Mouse (Mus musculus) heart, postnatal 0 days (tissue): ENCODE results near the gene Chsy1. TPM values are rescaled to one million over a fixed set of nuclear protein-coding genes. Genes with fewer than 3 reads are reported as not detected.

Experiments
- ATAC-seq: fragments of 200-750 bp; cut with Nextera tagmentation; 2 replicates; pipeline ENCODE4 v1.8.0; 2017; ENCODE audit warnings: low read depth, moderate number of reproducible peaks, moderate library complexity; ENCODE audit not compliant: insufficient read depth
- DNase-seq: peaks from one replicate; pipeline ENCODE4 v3.0.0-alpha.2; 2016; ENCODE audit warnings: low spot score
- H3K27ac ChIP-seq: fragments of 300-500 bp; sonication (generic); 2 replicates; pipeline ENCODE4 v1.5.1; 2014; ENCODE audit warnings: low read depth, mild to moderate bottlenecking
- H3K27me3 ChIP-seq: fragments of 300-500 bp; sonication (generic); 2 replicates; pipeline ENCODE4 v1.6.1; 2014; ENCODE audit warnings: low read length, mixed read lengths; ENCODE audit not compliant: control insufficient read depth, insufficient read depth
- H3K36me3 ChIP-seq: fragments of 300-500 bp; sonication (generic); replicated peaks from 2 replicates; pipeline ENCODE4 v1.6.1; 2014; ENCODE audit warnings: low read length, mixed read lengths; ENCODE audit not compliant: control insufficient read depth, insufficient read depth
- H3K4me1 ChIP-seq: fragments of 300-500 bp; sonication (generic); 2 replicates; pipeline ENCODE4 v1.6.1; 2014; ENCODE audit warnings: antibody characterized with exemption; ENCODE audit not compliant: control insufficient read depth, insufficient read depth
- H3K4me2 ChIP-seq: fragments of 300-500 bp; sonication (generic); 2 replicates; pipeline ENCODE4 v1.6.1; 2014; ENCODE audit warnings: low read depth, mild to moderate bottlenecking, low read length, moderate library complexity
- H3K4me3 ChIP-seq: fragments of 300-500 bp; sonication (generic); 2 replicates; pipeline ENCODE4 v1.5.1; 2014; ENCODE audit warnings: low read depth, low read length
- H3K9ac ChIP-seq: fragments of 300-500 bp; sonication (generic); replicated peaks from 2 replicates; pipeline ENCODE4 v1.6.1; 2014; ENCODE audit warnings: low read depth, low read length, mixed read lengths
- H3K9me3 ChIP-seq: fragments of 300-500 bp; sonication (generic); replicated peaks from 2 replicates; pipeline ENCODE4 v1.6.1; 2016; ENCODE audit warnings: low read length; ENCODE audit not compliant: control insufficient read depth
- CTCF ChIP-seq: IDR thresholded peaks from 2 replicates; pipeline ENCODE4 v1.5.1; 2016; ENCODE audit warnings: antibody characterized with exemption, control low read depth, low read depth
- EP300 ChIP-seq: IDR thresholded peaks from 2 replicates; pipeline ENCODE4 v1.6.1; 2016; ENCODE audit warnings: antibody characterized with exemption, low read depth
- WGBS: fragments of 180-500 bp; shearing (Covaris S2); extraction: QIAGEN DNeasy Blood & Tissue Kit; methylation state at CpG from one replicate; pipeline ENCODE4 v1.1.7; 2014; 5-methylcytosine and 5-hydroxymethylcytosine counted together
- polyA plus RNA-seq: library from polyadenylated mRNA; unstranded; fragments of >200 nt; fragmentation: Nextera tagmentation; extraction: Ambion mirVana; gene quantifications from 2 replicates; pipeline ENCODE4 v1.2.1, GENCODE M21; 2015
- total RNA-seq: library from RNA; depleted of rRNA; stranded (reverse); fragments of >200 nt; gene quantifications from 2 replicates; pipeline ENCODE4 v1.2.3, GENCODE M21; 2014; ENCODE audit warnings: low replicate concordance

Gene Chsy1
- total and polyA plus RNA-seq, 2 experiments from 2014 or later, result 9.6 to 43.4 TPM

DNA sequence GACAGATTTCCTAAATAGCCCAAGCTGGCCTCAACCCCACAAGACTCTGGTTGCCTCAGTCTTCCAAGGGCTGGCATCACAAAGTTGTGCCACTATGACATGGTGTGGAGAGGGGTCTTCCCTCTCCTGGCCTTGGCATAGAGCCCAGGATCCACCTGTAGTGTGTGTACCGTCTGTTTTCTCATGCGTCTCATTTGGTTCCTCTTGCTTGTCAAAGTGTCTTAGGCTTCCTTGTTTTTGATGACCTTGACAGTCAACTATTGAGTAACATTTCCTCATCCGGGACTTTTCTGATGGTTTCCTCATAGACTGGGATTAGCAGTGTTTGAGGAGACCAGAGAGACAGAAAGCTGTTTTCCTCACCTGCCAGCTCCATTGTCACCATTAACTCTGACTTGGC lies 30.8 kb downstream of the Chsy1 start:
- Histone ChIP-seq H3K36me3 (no peaks in the 10 kb centered on the region), H3K4me3 (no peak overlapping the region), H3K9ac (no peak overlapping the region), H3K27me3 (no peaks in the 10 kb centered on the region), H3K4me2 (no peak overlapping the region), H3K9me3 (no peaks in the 10 kb centered on the region), H3K4me1 (peaks cover 19% of the 10 kb centered on the region; the same call in 1 of the 2 replicates), H3K27ac (no peak overlapping the region)
- 54% methylated on average over 3 of the region's 3 CpGs for WGBS
- no peak for ATAC-seq
- TF ChIP-seq EP300, result no peak
- no peak for TF ChIP-seq CTCF
- DNase-seq, result no peak

DNA sequence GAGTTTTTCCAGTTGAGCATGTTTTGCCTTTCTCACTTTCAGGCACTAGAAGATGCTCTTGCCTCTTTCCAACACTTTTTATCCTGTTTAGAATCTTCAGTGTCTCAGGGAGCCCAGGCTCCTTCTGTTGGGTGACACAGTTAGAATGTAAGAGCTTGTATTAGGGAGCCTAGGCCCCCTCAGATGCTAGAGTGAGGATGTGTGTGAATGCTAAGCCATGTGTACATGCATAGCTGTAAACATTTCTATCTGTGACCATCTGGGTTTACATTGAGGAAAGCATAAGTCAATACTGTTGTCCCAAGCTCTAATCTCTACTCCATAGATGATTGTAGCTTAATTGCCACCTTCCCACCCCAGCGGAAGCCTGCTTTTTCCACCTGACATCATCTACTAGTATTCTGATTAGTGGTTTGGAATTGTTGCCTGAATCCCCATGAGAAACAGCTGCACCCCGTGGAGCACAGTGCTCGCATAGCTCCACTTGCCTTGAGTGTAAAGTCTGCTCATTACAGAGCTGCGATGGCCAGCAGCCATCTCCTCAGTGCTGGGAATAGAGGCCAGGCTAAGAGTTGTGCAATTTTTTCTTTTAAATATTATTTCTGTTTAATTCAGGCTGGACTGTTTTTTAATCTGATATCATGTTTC lies 31.7 kb downstream of the Chsy1 start:
- H3K4me1 ChIP-seq, result peaks cover 10% of the 10 kb centered on the region; the same call in 1 of the 2 replicates
- WGBS, result 65% methylated on average over 4 of the region's 4 CpGs
- no peak overlapping the region for H3K4me3 ChIP-seq
- H3K36me3 ChIP-seq, result no peaks in the 10 kb centered on the region
- H3K27ac ChIP-seq, result no peak overlapping the region
- no peak overlapping the region for H3K4me2 ChIP-seq
- H3K27me3 ChIP-seq, result no peaks in the 10 kb centered on the region
- DNase-seq (no peak), ATAC-seq (no peak)
- no peak for TF ChIP-seq EP300
- no peaks in the 10 kb centered on the region for H3K9me3 ChIP-seq
- H3K9ac ChIP-seq, result no peak overlapping the region

DNA sequence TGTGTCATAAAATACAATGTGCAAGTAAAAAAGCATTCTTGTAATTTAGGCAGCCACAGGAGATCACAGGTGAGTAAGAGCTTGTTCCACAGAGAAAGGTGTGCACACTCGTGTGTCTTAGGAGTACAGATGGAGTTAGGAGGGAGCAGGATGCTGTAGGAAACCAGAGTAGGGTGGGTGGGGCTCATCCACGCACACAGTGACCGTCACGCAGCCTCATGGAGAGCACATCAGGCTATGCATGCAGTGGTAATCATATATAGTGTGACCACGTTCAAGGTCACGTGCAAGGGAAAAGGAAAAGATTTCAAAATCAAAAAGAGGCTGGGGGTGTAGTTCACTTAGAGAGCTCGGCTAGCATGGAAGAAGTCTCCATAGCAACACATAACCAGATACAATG lies 33.2 kb downstream of the Chsy1 start:
- no peak for DNase-seq
- H3K9me3 ChIP-seq, result no peaks in the 10 kb centered on the region
- WGBS, result 78% methylated on average over 7 of the region's 7 CpGs
- H3K4me2 ChIP-seq, result no peak overlapping the region
- TF ChIP-seq CTCF (no peak), EP300 (no peak)
- H3K27ac ChIP-seq, result no peak overlapping the region
- H3K9ac ChIP-seq, result no peak overlapping the region
- H3K36me3 ChIP-seq, result no peaks in the 10 kb centered on the region
- H3K4me1 ChIP-seq, result peaks cover 8% of the 10 kb centered on the region; the same call in 1 of the 2 replicates
- ATAC-seq, result no peak
- no peaks in the 10 kb centered on the region for H3K27me3 ChIP-seq
- H3K4me3 ChIP-seq, result no peak overlapping the region

DNA sequence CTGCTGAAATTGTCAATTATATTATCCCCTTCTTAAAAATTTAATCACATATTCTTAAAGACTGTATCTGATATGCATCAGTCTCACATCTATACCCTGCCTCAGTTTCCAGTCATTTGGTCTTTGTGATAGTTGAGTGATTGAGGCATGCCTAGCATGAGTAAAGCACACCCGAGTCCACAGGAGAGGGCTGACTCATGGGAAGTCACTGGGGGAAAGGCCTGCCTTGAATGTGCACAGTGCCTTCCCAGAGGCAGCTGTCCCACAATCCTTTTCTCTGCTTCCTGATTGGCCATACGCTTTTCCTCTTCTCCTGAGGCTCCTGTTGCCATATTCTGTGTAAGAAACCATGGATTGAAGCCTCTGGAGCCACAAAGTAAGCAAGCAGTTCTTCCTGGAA lies 35.2 kb downstream of the Chsy1 start:
- Histone ChIP-seq H3K9ac (no peak overlapping the region), H3K9me3 (no peaks in the 10 kb centered on the region), H3K4me1 (peaks cover 12% of the 10 kb centered on the region; the same call in 1 of the 2 replicates), H3K36me3 (no peaks in the 10 kb centered on the region), H3K27ac (no peak overlapping the region), H3K27me3 (no peaks in the 10 kb centered on the region), H3K4me2 (no peak overlapping the region), H3K4me3 (no peak overlapping the region)
- ATAC-seq (no peak), DNase-seq (no peak)
- TF ChIP-seq CTCF, result no peak
- 86% methylated on average over 2 of the region's 2 CpGs for WGBS

DNA sequence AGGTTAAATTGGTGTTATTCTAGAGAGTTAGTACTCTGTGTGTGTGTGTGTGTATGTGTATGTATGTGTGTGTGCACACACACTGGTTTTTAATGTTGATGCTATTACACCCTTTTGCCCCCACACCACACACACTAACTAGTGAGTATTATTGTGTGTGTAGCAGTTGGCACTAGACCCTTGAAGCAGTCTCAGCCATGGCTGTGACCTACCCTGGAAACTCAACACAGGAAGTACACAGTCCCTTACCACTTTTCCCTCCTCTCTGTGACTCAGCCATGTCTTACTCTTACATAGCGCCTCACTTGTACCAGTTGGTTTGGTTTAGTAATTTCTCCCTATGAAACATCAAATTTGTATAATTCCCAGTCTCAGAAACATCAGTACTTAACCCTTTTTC lies 37.8 kb downstream of the Chsy1 start:
- Histone ChIP-seq H3K27ac (no peak overlapping the region), H3K36me3 (no peaks in the 10 kb centered on the region), H3K4me3 (no peak overlapping the region), H3K4me2 (no peak overlapping the region), H3K9ac (no peak overlapping the region), H3K4me1 (peaks cover 8% of the 10 kb centered on the region; the same call in 1 of the 2 replicates), H3K27me3 (no peaks in the 10 kb centered on the region), H3K9me3 (no peaks in the 10 kb centered on the region)
- DNase-seq (no peak), ATAC-seq (no peak)
- WGBS, result 88% methylated on average over 1 of the region's 1 CpGs
- TF ChIP-seq EP300 (no peak), CTCF (no peak)

DNA sequence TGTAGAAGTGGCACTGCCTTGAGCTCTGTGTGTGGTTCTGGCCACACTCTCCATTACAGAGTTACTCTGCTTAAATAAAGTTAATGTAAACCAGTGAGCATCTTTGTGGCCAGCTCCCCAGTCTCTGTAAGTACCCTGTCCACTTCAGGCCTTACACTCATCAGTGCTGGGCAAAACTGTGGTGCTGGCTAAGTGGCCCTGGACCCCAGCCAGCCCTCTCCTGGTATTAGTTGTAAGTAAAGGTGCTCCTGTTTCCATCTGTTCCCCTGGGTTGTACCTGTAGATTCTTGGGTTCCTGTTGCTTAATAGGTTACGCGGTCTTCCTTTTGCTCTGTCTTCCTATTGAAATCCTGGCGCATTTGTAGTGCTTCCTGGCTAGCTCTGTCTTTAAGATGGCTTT lies 38.5 kb downstream of the Chsy1 start:
- Histone ChIP-seq H3K4me1 (peaks cover 8% of the 10 kb centered on the region; the same call in 1 of the 2 replicates), H3K9ac (no peak overlapping the region), H3K4me3 (no peak overlapping the region), H3K4me2 (no peak overlapping the region), H3K9me3 (no peaks in the 10 kb centered on the region), H3K36me3 (no peaks in the 10 kb centered on the region; the same call in 1 of the 2 replicates), H3K27me3 (no peaks in the 10 kb centered on the region), H3K27ac (no peak overlapping the region)
- DNase-seq, result no peak
- 97% methylated on average over 3 of the region's 3 CpGs for WGBS
- TF ChIP-seq CTCF, result no peak
- no peak for TF ChIP-seq EP300
- no peak for ATAC-seq
